Mouse (Mus musculus) lung, postnatal 0 days (tissue): ENCODE measurements around the gene Gfra1. TPM values are rescaled to one million over a fixed set of nuclear protein-coding genes. Genes with fewer than 3 reads are reported as not detected.

ENCODE experiments used
- ATAC-seq: fragments of 200-750 bp; cut with Nextera tagmentation; 2 replicates; pipeline ENCODE4 v1.8.0; 2017; ENCODE audit warnings: moderate library complexity
- DNase-seq: peaks from one replicate; pipeline ENCODE4 v3.0.0-alpha.2; 2016; ENCODE audit warnings: low spot score
- H3K27ac ChIP-seq: fragments of 300-500 bp; sonication (generic); 2 replicates; pipeline ENCODE4 v1.5.1; 2014; ENCODE audit warnings: antibody characterized with exemption, mild to moderate bottlenecking, low read length, mixed read lengths
- H3K27me3 ChIP-seq: fragments of 300-500 bp; sonication (generic); replicated peaks from 2 replicates; pipeline ENCODE4 v1.6.1; 2014; ENCODE audit warnings: low read length, mixed read lengths; ENCODE audit not compliant: insufficient read depth
- H3K36me3 ChIP-seq: fragments of 300-500 bp; sonication (generic); 2 replicates; pipeline ENCODE4 v1.6.1; 2014; ENCODE audit warnings: low read length, mixed read lengths; ENCODE audit not compliant: insufficient read depth
- H3K4me1 ChIP-seq: fragments of 300-500 bp; sonication (generic); 2 replicates; pipeline ENCODE4 v1.6.1; 2014; ENCODE audit warnings: antibody characterized with exemption, low read depth, low read length, mixed read lengths; ENCODE audit not compliant: insufficient read depth
- H3K4me2 ChIP-seq: fragments of 300-500 bp; sonication (generic); replicated peaks from 2 replicates; pipeline ENCODE4 v1.6.1; 2014; ENCODE audit warnings: low read depth, mild to moderate bottlenecking, low read length, moderate library complexity, mixed read lengths
- H3K4me3 ChIP-seq: fragments of 300-500 bp; sonication (generic); 2 replicates; pipeline ENCODE4 v1.5.1; 2014; ENCODE audit warnings: low read depth, low read length
- H3K9ac ChIP-seq: fragments of 300-500 bp; sonication (generic); replicated peaks from 2 replicates; pipeline ENCODE4 v1.6.1; 2014; ENCODE audit warnings: low read depth, mild to moderate bottlenecking
- H3K9me3 ChIP-seq: fragments of 300-500 bp; sonication (generic); 2 replicates; pipeline ENCODE4 v1.6.1; 2016; ENCODE audit warnings: low read length, mixed read lengths
- CTCF ChIP-seq: IDR thresholded peaks from 2 replicates; pipeline ENCODE4 v1.5.1; 2016; ENCODE audit warnings: antibody characterized with exemption, mild to moderate bottlenecking
- EP300 ChIP-seq: IDR thresholded peaks from 2 replicates; pipeline ENCODE4 v1.6.1; 2016; ENCODE audit warnings: antibody characterized with exemption, mild to moderate bottlenecking, control low read depth
- WGBS: fragments of 180-500 bp; shearing (Covaris S2); extraction: QIAGEN DNeasy Blood & Tissue Kit; methylation state at CpG from one replicate; pipeline ENCODE4 v1.1.7; 2014; 5-methylcytosine and 5-hydroxymethylcytosine counted together
- polyA plus RNA-seq: library from polyadenylated mRNA; unstranded; fragments of >200 nt; fragmentation: Nextera tagmentation; extraction: Ambion mirVana; gene quantifications from 2 replicates; pipeline ENCODE4 v1.2.1, GENCODE M21; 2015

The Gfra1 gene
- polyA plus RNA-seq, 1 experiment from 2014 or later, result 6.2 TPM

DNA sequence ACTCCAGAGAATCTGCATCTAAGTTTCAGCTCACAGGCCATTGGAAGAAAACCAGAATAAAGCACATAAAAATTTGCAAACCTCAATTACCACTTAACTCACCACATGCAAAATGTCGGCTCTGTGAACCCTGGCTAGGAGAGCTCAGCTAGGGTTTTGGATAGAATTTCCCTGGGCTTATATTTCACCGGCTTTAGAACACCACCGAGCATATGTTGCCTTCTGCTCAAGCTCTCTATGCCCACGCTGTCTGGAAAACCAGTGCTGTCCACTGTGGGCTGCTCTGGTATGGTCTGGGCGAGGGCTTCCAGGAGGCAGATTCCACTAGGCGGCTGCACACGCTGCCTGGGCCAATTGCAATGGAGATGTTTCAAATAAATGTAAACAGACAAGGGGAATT, 154.6 kb downstream of the Gfra1 start:
- DNase-seq (no peak), ATAC-seq (no peak)
- WGBS, result 85% methylated on average over 7 of the region's 7 CpGs
- Histone ChIP-seq H3K4me3 (no peak overlapping the region), H3K4me2 (no peak overlapping the region), H3K27ac (no peak overlapping the region), H3K9ac (no peak overlapping the region), H3K27me3 (no peaks in the 10 kb centered on the region), H3K9me3 (no peaks in the 10 kb centered on the region), H3K36me3 (no peaks in the 10 kb centered on the region), H3K4me1 (no peaks in the 10 kb centered on the region)
- TF ChIP-seq CTCF, result no peak
- no peak for TF ChIP-seq EP300

DNA sequence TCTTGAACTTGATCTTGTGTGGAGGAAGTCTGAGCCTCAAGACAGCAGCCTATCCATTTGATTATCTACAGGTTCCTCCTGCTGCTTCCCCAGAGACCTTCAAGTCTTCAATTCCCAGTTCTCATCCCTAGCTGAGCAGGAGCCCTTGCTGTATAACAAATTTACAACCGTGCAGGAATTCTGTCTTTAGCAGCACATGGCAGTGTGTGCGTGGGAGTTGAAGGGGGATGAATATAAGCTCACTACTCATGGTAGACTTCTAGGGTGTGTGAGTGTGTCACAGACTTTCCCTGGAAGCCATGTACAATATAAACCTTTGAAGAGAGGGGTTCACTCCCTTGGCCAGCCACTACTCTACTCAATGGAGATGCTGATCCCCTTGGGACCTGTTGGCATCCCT, 157.8 kb downstream of the Gfra1 start:
- H3K9ac ChIP-seq, result no peak overlapping the region
- 88% methylated on average over 2 of the region's 2 CpGs for WGBS
- no peaks in the 10 kb centered on the region for H3K36me3 ChIP-seq
- no peak overlapping the region for H3K4me2 ChIP-seq
- H3K27me3 ChIP-seq, result no peaks in the 10 kb centered on the region
- ATAC-seq (no peak), DNase-seq (no peak)
- no peaks in the 10 kb centered on the region for H3K9me3 ChIP-seq
- TF ChIP-seq CTCF (no peak), EP300 (no peak)
- no peak overlapping the region for H3K4me3 ChIP-seq
- H3K4me1 ChIP-seq, result no peaks in the 10 kb centered on the region
- no peak overlapping the region for H3K27ac ChIP-seq

DNA sequence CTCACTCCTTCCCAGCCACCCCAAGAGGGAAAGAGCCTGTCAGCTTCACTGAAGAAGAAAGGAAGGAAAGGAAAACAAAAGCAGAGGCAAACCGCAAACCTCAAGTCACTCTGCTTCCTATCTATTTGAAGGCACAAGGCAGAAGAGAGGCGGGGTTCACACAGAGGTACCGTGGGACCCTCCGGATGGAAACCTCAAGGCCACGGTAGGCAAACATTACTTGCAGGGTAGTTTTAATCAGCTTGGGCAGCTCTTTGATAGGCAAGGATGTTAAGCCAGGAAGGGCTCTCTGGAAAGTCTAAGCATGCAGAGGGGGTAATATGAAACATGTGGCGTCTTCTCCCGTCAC, 158.9 kb downstream of the Gfra1 start:
- H3K4me3 ChIP-seq, result no peak overlapping the region
- no peaks in the 10 kb centered on the region for H3K4me1 ChIP-seq
- H3K27ac ChIP-seq, result no peak overlapping the region
- DNase-seq (no peak), ATAC-seq (no peak)
- H3K9me3 ChIP-seq, result no peaks in the 10 kb centered on the region
- H3K4me2 ChIP-seq, result no peak overlapping the region
- H3K36me3 ChIP-seq, result no peaks in the 10 kb centered on the region
- no peak overlapping the region for H3K9ac ChIP-seq
- 40% methylated on average over 7 of the region's 7 CpGs for WGBS
- TF ChIP-seq CTCF, result no peak
- no peak for TF ChIP-seq EP300
- no peaks in the 10 kb centered on the region for H3K27me3 ChIP-seq

DNA sequence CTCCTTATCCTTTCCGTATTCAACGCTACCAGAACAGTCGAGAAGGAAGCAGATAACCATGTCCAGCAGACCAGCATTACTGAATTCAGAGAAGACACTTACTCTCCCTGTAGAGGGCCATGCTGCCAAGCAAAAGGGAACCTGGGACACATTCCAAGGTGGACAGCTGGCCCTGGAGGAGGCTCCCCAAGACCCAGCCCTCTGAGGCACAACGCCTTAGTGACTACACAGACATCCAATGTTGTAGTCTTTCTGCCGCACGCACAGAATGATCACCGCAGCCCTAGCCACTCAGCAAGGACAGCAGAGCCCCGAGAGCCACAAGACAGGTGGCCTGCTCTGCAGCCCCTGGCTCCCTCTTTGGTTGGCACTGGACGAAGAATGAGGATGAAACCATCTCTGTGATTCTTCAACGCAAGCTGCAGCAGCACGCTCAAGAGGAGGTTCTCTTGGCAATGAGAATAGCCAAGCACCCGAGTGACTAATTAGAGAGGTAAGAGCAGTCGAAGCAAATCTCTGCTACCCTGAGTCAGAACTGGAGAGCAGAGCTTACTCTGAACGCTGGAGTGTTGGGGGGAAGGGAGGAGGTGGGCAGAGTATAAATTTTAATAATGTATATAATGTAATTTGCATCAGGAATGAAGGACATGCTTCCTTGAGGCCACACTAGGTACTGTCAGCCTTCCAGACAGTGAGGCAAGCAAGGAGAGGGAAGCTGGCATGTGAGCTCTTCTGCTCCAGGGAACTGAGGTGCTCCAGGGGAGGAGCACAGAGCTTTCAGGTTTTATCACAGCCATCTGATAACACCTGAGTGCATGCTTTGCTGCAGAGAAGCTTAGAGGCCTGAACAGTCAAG, 159.5 kb downstream of the Gfra1 start:
- Histone ChIP-seq H3K27ac (no peak overlapping the region), H3K27me3 (no peaks in the 10 kb centered on the region), H3K4me1 (no peaks in the 10 kb centered on the region), H3K4me2 (no peak overlapping the region), H3K9me3 (no peaks in the 10 kb centered on the region), H3K36me3 (no peaks in the 10 kb centered on the region), H3K9ac (no peak overlapping the region), H3K4me3 (no peak overlapping the region)
- ATAC-seq (no peak), DNase-seq (no peak)
- TF ChIP-seq CTCF, result no peak
- TF ChIP-seq EP300, result no peak
- WGBS, result 68% methylated on average over 14 of the region's 14 CpGs

DNA sequence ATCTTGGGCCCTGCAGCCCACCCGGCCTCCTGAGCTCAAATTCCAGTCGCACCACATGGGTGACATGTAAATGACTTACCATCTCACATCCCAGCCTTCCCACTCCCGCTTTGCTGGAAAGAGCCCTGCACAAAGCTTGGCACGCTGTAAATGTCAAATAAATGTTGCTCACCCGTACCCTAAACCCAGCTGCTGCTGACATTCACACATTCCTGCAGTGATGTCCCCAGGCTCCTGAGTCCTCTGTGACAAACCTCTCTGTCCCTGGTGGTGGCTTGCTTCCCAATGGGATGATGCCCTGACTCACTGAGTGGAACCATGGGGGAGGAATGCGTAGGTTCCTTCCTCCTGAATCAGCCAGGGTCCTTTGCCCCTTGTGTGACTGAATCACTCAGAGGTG, 167.6 kb downstream of the Gfra1 start:
- no peak overlapping the region for H3K27ac ChIP-seq
- ATAC-seq, result no peak
- no peaks in the 10 kb centered on the region for H3K36me3 ChIP-seq
- 58% methylated on average over 6 of the region's 6 CpGs for WGBS
- H3K9ac ChIP-seq, result no peak overlapping the region
- no peak for DNase-seq
- no peak for TF ChIP-seq CTCF
- TF ChIP-seq EP300, result no peak
- no peaks in the 10 kb centered on the region for H3K4me1 ChIP-seq
- no peak overlapping the region for H3K4me2 ChIP-seq
- H3K9me3 ChIP-seq, result no peaks in the 10 kb centered on the region
- H3K27me3 ChIP-seq, result no peaks in the 10 kb centered on the region
- H3K4me3 ChIP-seq, result no peak overlapping the region

DNA sequence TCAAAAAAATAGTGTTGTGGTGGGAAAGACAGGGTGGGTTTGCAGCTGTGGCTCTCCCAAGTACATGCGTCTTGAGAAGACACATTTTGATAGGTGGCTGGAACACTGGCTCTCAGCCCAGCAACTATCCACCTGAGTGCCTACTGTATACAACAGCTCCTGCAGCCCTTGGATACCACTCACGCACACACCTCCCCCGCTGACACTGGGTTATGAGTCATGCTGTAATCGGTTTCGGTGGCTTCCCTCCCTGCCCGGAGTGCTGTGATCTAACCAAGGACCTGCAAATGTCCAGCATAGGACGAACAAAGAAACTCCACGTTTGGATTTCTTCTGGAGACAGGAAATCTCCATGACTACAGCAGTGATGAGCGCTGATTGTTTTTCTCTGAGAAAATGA, 180.4 kb downstream of the Gfra1 start:
- Histone ChIP-seq H3K36me3 (no peaks in the 10 kb centered on the region), H3K27me3 (no peaks in the 10 kb centered on the region), H3K4me2 (no peak overlapping the region), H3K4me1 (no peaks in the 10 kb centered on the region), H3K4me3 (no peak overlapping the region), H3K27ac (no peak overlapping the region), H3K9me3 (no peaks in the 10 kb centered on the region), H3K9ac (no peak overlapping the region)
- WGBS, result 60% methylated on average over 9 of the region's 9 CpGs
- ATAC-seq (no peak), DNase-seq (no peak)
- TF ChIP-seq EP300, result no peak
- TF ChIP-seq CTCF, result no peak
